Mouse (Mus musculus) thymus, postnatal 4 days (tissue): Measurements from ENCODE around the gene Ndufs8.

Experiments
- DNase-seq: peaks from one replicate; pipeline ENCODE4 v3.0.0; 2021

The Ndufs8 gene

DNA sequence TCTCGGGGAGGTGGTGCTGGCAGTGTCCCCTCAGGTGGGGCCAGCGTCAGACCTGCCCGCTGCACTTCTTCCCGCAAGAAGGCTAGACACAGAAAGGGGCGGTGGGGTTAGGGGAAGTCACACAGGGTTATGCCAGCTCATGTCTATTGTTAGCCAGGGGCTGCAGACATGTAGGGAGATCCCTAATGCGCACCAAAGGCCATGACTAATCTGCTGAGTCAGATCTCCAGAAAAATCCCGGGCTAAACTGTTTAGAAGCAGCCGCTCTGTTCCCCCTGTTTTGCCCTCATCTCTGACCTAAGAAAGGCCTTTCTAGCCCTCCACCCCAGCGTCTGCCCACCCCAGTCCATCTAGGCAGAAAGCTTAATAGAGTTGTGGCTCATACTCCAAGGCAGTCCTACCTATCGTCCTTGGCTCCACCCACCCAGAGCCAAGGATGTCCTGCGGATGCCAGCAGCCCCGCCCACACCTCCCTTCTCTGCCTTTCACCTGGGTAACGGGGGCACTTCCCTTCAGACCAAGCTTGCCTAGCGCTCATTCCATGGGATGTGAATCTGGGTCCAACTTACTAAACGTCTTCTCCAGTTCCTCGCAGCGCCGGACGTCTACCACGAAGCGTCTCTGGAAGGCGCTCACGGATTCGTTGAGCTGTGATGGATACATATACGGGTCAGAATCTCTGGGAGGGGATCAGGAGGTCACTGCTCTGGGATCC is 8.8 kb downstream of the Ndufs8 start:
- no peak for DNase-seq

DNA sequence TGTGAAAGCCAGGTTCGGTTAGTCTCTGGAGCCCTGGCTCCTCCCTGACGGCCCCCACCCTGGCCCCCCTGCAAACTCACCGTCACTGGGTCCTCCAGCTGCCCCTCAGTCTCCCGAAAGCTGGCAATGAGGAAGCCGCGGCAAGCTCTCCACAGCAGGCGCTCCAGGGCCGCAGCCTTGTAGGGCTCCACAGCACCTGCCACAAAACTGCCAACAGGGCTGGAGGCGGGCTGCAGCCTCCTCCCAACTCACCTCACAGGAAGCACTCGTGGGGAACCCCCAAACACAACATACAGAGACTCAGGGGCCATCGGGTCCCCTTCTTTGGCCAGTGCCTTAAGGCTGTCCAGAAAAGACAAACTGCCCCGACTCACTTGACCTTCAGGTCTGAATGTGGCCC is 9.6 kb downstream of the Ndufs8 start:
- peak; percentile 68 for DNase-seq

DNA sequence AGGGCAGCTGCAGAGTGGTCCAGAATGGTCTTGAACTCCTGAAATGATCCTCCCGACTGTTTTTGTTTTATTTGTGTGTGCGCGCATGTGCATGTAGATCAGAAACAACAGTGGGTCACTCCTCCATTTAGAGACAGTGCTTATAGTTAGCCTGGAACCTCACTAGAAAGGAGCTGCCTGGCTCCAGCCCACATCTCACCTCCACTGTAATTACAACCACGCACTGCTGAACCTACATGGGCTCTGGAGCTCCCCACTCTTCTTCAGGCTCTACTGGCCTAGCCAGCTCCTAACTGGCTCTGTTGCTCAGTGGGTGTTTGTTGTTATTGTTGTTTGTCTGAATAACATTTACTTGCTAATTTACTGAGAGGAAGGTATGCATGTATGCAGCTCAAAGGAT is 13.0 kb downstream of the Ndufs8 start:
- DNase-seq = no peak

DNA sequence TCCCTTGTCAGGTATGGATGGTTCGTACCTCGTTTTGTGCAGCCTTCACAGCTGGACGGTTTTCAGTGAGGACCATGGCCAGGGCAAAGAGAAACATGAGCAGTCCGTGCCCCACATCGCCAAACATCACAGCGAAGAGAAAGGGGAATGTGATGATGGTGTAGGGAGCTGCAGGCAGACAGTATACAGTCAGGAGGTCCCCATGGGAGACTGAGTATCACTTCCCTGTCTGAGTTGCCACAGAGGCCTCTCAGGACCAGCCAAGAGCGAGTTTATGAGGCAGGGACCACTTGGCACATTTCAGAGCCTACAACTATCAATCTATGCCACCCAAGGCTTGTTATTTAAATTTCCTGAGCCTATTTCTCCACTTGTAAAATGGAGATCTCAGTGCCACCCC is 13.6 kb downstream of the Ndufs8 start:
- no peak for DNase-seq

DNA sequence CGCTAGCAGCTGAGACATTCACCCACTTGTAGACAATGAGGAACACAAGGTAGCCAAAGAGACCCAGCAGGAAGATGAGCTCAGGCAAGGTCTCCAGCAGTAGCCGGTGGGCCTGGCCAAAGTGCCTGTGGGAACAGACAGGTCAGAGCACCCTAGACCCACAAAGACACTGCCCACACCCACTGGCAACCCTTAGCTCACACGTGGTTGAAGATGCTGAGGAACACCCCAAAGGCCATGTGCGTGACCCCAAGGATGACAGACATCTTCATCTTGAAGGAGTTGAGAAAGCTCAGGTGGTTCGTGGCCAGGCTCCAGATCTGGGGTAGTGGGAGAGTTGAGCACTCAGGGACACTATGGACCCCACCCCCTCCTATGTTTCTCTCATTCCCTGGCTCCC is 15.0 kb downstream of the Ndufs8 start:
- DNase-seq = no peak

DNA sequence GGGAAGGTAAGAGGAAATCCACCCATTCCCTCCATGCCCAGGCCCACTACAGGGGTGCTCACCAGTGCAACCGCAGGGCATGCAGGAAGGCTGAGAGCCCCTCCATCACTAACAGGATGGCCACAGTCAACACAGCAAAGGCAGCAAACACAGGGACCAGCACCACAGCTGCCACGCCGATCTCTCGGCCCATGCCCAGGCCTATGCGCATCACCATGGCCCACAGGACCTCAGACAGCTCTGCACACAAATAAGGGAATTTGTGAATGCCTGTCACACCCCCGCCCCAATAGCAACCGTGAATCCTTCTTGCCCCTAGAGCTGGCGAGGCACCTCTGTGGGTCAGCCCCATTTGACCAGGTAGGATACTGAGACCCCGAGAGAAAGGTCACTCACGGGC is 16.4 kb downstream of the Ndufs8 start:
- DNase-seq = no peak

DNA sequence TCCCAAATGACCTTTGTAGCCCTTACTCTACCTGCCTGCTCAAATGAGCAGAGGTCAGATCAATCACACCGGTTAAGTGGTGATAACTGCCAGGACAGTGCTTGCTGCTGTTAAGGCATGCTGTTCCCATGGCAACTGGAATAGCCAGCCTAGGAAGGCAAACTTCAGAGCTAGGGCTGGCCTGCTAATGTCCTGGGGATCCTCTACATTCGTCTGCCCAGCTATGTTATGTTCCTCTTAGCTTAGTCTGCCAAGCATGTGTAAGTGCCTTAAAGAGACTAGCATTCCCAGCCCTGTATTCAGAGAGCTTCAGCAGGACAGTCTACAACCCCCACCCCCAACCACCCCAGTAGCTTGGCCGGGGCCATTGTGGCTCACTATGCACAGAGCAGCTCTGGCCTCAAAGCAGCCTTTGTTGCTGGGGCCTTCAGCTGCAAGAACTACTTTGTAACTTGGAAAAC is 17.4 kb downstream of the Ndufs8 start:
- DNase-seq = no peak

DNA sequence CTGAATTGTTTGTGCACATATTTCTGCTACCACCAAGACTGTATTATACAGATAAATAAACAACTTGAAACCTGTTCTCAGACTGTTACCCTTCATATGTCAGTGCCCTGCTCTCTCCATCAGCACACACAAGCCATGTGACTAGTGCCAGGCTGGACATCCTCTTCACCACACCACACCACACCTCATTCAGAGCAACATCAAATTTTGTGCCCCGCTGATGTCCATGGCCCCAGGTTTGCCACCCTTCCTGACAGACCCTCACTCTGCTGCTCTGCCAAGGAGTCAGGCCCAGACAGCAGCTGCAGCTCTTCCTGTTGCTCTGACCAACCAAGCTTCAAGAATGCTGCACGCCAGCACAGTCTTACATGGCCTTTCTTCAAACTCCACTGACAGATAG is 18.3 kb downstream of the Ndufs8 start:
- no peak for DNase-seq

DNA sequence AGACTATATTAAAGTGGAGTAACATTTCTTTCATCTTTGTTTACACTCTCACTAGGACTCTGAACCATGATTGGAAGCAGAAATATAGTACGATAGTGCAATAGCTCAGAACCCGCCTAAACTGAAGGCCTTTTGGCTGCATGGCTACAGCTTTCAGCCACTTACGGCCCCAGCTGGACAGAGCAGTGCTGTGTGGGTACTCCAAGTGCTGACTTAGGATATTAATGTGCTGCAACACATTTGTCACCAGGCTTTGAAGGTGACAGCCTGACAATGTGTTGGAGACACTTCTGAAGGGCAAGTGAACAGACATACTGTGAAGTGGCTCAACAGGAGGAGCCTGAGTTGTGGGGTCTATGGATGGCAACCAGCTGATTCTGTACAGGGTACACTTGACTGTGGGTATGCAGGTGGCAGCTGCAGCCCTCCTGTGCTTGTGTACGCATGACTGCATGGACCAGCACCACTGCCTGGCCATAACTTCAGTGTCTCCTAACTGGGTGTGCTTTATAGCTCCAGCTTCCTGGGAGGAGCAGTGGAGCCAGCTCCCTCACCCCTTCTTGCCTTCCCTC is 18.9 kb downstream of the Ndufs8 start:
- no peak for DNase-seq

DNA sequence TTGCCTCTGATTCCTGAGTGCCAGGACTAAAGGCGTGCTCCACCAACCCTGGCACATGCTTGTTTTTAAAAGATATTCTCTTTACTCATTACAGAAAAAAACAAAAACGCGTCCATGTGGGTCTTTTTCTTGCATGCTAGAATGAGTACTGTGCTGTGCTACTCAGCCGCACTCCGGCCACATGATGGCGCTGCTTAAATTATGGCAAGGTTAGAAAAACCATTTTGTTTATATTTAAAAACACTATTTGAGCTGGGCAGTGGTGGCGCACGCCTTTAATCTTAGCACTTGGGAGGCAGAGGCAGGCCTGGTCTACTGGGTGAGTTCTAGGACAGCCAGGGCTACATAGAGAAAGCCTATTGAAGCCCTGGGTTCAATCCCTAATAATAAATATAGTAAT is 22.4 kb downstream of the Ndufs8 start:
- peak; percentile 72 for DNase-seq

DNA sequence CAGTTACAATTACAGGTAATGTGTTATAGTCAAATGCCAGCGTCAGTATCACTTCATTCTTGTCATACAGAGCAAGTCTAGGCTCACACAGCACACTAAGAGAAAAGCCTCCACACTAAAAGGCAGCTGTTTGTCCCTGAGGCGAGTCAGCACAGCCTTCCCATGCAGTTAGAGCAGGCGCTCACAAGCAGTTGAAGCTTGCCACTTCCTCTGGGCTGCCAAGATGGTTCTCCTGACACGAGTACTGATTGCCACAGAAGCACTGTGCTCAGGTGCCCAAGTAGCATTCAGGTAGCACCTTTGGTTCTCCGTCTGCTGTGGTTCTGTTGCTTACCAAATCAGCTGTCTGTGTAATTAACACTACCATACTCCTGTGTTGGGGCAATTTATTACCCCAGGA is 23.5 kb downstream of the Ndufs8 start:
- no peak for DNase-seq

DNA sequence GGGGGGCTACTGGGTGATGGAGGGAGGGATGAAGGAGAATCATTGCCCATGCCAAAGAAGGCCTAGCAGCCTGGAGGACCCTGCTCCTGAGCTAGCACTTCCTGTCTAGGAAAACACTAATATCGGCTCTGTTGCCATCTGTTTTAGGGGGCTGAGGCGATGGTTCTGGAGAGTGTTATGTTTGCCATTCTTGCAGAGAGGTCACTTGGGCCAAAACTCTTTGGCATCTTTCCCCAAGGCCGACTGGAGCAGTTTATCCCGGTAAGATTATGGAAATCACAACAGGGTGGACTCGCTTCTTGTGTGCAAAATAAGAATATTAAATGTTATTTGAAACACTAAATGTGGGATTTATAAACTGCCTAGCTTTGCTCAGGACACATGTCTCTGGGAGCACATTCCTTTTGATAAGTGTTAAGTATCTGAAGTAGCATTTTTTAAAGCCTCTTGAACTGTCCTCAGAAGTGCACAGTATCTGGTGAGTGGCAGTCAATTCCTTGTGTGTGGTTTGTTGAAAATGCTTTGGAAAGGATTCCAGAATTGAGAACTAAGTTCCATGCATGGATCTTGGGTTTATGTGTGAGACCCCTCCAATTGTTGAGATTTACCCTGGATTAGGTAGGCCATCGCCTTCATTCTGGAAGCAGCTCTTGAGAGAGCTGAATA is 28.1 kb downstream of the Ndufs8 start:
- DNase-seq = no peak

DNA sequence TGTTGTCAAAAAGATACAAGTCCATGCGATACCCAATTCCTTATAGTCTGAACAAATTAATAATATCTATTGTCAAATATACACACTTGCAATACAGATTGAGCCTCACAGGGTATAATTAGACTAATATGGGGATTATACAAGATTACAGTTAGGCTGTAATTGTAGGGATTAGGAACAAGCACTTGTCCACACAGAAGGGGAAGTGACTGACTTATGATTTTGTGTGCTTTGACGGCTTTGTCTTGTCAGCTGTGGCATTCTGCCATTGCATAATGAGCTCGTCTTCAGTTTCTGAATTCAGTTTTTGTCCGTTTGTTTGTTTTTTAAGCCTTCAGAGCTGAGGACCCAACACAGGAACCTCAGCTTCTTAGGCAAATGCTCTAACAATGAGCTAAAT is 30.4 kb downstream of the Ndufs8 start:
- no peak for DNase-seq

DNA sequence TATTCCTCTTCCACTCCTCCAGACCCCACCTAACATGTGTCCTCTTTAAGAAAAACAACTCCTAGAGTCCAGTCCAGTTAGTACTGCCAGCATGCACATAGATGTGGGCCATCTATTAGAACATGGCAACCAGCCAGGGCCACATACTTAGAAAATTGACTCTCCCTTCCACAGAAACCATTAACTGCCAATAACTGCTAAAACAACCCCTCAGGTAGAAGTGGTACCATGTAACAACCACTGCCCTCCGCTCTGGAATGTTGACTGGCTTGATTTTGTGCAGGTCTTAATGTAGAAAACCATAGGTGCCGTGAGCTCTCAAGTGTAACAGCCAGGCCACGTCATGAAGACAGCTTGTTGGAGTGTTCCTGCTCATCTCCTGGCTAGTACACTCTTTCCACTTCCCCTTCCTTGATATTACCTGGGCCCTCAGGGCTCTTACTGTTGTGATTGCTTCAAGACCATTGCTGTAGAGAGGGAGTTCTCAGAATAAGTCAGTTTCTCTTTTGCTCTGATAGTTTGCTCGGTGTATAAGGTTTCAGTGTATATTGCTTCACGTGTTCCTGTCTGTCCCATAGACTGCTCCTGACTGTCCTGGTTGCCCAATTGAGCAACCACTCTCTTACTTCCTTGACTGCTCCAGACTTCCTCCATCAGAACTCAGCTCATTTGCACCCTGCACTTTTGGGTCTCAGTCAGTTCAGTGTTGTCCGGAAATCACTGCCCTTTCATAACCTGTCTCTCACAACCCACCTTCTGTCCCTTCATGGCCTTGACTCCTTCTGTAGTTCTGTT is 32.3 kb downstream of the Ndufs8 start:
- DNase-seq = no peak

DNA sequence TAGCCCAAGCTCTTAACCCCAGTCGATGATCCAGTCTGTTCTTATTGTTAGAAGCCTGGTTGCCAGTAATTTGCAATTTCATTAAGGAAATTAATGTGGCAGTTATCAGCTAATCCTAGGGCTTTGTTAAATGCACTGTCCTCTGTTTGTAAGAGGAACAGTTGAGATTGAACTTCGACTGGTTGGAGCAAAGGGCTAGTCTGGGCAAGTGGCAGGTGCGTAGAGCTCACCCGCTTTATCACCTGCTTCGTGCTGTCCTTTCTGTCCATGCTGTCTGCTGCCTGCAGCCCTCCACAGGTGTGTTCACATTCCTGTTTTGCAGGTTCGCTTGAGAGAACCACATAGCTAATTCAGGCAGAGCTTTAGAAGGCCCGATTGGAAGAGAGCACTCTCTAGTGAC is 37.5 kb downstream of the Ndufs8 start:
- no peak for DNase-seq

DNA sequence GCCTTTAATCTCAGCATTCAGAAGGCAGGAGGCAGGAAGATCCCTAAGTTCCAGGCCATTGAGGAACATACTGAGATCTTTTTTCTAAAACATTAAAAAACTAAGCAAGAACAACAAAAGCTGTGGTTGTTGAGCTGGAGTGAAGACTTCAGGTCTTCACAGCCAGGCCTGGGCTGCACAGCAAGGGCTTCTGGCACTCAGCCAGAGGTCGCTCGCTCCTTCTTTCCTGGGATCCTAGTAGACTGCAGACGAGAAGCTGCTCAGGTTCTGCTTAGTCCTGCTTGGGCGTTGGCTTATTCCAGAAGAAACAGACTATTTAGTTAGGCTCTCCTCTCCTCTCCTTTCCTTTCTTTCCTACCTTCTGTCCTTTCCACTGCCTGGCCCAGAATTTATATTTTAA is 40.2 kb downstream of the Ndufs8 start:
- no peak for DNase-seq

DNA sequence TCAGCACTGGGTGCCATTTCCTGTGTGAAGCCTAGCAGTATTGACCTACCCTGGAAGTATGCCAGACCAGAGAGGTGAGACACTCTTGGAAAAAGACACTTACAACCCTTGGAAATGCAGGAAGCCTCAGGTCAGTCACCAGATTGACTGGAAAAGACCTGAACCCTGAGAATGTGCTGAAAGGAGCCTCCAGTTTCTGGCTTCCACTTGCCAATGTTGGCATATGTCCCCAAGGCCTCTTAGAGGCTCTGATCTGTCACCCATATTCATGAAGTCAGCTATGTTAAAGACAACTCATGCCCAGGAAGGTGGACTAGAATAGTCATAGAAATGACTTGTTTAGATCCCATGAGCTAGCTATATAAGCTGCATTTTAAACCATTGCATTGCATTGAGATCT is 41.1 kb downstream of the Ndufs8 start:
- DNase-seq = no peak

DNA sequence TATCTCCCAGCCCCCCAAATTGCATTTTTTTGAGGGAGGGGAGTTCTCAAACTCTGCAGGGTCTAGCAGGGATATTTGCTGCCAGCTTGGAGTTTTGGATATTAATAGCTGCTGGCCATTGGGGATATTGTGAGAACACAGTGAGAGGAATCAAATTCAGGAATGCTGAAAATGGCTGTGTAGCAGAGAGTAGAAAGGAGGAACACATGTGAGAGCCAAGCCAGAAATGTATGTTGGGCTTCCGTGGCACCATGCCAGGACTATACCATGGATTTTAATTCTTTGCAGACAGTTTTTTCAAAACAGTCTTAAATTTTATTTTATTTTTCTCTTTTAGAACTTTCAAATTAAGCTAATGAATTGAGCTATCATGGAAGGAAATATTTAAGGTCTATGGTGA is 44.3 kb downstream of the Ndufs8 start:
- DNase-seq = no peak

DNA sequence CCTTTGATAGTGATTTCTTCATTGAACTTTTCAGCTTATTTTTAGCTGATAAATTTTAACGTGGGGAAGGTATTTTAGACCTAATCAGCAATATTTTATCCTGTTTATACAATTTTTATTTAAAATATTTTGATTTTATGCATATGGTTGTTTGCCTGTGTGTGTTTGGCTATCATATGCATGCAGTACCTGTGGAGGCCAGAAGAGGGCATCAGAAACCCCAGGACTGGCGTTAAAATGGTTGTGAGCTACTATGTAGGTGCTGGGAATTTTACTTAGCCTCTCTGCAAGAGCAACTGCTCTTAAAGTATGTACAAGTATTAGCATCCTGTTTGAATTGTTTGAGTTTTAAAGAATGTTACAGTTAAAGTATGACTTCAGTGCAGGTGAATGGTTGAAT is 47.6 kb downstream of the Ndufs8 start:
- DNase-seq = peak; percentile 24

DNA sequence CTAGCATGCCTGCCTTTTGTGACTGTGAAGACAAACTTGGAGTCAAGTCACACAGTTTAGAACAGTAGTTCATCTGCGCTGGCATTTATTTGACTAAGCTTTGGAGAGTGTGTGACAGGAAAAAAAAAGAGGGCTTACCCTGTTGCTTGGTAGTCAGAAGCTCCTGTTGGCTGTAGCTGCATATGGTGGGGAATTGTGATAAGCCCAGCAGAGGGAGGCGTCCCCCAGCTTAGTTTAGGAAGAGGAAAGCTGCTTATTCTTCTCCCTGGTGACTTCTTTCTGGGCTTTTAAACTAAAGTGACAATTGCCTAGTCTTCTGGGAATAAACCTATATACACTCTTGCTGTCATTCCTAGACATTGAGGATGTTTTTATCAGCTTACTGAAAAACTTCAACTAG is 49.9 kb downstream of the Ndufs8 start:
- no peak for DNase-seq
